Mouse (Mus musculus) heart, embryonic 11.5 days (tissue): ENCODE results near the gene Smim8. TPM values are rescaled to one million over a fixed set of nuclear protein-coding genes. Genes with fewer than 3 reads are reported as not detected.

Experiments used
- ATAC-seq: fragments of 200-750 bp; cut with Nextera tagmentation; replicated peaks from 2 replicates; pipeline ENCODE4 v1.8.0; 2017; ENCODE audit warnings: moderate library complexity; ENCODE audit not compliant: insufficient number of reproducible peaks, low FRiP score, low TSS enrichment
- H3K27ac ChIP-seq: fragments of 300-500 bp; sonication (generic); 2 replicates; pipeline ENCODE4 v1.5.1; 2014; ENCODE audit warnings: mild to moderate bottlenecking, low read depth, low read length
- H3K27me3 ChIP-seq: fragments of 300-500 bp; sonication (generic); 2 replicates; pipeline ENCODE4 v1.6.1; 2014; ENCODE audit warnings: mild to moderate bottlenecking, low read length, mixed read lengths; ENCODE audit not compliant: control insufficient read depth, insufficient read depth
- H3K36me3 ChIP-seq: fragments of 300-500 bp; sonication (generic); 2 replicates; pipeline ENCODE4 v1.6.1; 2014; ENCODE audit warnings: mild to moderate bottlenecking, low read length, moderate library complexity, mixed read lengths; ENCODE audit not compliant: control insufficient read depth, insufficient read depth
- H3K4me1 ChIP-seq: fragments of 300-500 bp; sonication (generic); 2 replicates; pipeline ENCODE4 v1.6.1; 2014; ENCODE audit warnings: low read length; ENCODE audit not compliant: control insufficient read depth, insufficient read depth
- H3K4me2 ChIP-seq: fragments of 300-500 bp; sonication (generic); 2 replicates; pipeline ENCODE4 v1.6.1; 2014; ENCODE audit warnings: mild to moderate bottlenecking, moderate library complexity
- H3K4me3 ChIP-seq: fragments of 300-500 bp; sonication (generic); 2 replicates; pipeline ENCODE4 v1.5.1; 2014; ENCODE audit warnings: low read depth, low read length
- H3K9ac ChIP-seq: fragments of 300-500 bp; sonication (generic); 2 replicates; pipeline ENCODE4 v1.6.1; 2014; ENCODE audit warnings: mild to moderate bottlenecking, low read depth, low read length, moderate library complexity
- H3K9me3 ChIP-seq: fragments of 300-500 bp; sonication (generic); replicated peaks from 2 replicates; pipeline ENCODE4 v1.6.1; 2016; ENCODE audit warnings: low read length; ENCODE audit not compliant: control insufficient read depth
- WGBS: fragments of 180-500 bp; shearing (Covaris S2); extraction: QIAGEN DNeasy Blood & Tissue Kit; methylation state at CpG from one replicate; pipeline ENCODE4 v1.1.7; 2014; ENCODE audit not compliant: insufficient replicate concordance; 5-methylcytosine and 5-hydroxymethylcytosine counted together
- polyA plus RNA-seq: library from polyadenylated mRNA; unstranded; fragments of >200 nt; fragmentation: Nextera tagmentation; extraction: Ambion mirVana; gene quantifications from 2 replicates; pipeline ENCODE4 v1.2.1, GENCODE M21; 2014

The Smim8 gene
- 54.2 and 54.5 TPM in 2 replicates for polyA plus RNA-seq

DNA sequence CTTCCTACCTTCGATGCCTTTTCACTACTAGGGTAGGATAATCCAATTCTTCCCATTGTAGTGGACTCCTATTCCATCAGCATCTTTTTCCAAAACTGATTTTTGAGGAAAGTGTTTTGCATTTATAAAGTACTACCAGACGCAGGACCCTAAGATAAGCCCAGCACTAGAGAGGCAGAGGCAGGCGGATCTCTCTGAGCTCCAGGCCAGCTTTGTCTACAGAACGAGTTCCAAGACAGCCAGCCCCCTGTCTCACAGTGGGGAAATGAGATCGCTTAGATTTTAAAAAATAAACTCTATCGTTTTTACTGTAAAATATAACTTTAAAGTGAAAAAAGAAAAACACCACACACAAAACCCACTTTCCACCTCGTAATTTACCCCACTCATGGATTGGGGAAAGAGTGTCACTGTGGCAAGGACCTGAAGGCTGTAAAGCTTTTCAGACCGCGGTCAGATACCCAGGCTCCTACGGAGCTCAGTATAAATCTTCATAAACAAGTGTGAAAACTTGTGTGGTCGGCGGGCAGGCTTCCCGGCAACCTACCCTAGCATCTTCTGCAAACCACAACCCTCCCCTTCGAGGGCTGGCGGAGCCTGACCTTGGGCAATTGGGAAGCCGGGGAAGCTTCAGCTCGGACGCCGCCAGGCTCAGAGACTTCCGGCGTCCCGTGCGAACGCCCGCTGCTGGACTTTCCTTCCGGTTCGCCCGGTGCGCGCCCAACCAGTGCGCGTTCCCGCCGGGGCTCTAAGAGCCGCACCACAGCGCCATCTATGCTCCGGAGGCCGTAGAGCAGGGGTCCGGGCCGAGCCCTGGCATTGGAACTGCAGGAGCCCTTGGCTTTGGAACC is at the start of gene Smim8:
Gene Smim8, minus strand, starts transcription at position 747 of the 851 bp plus-strand sequence.
- Histone ChIP-seq H3K9me3 (no peaks in the 10 kb centered on the region), H3K9ac (peak within 1 kb of the TSS; percentile 80), H3K27me3 (no peaks in the 10 kb centered on the region), H3K27ac (peak within 1 kb of the TSS; percentile 85), H3K4me2 (peak within 1 kb of the TSS; percentile 64), H3K36me3 (no peaks in the 10 kb centered on the region), H3K4me3 (peak within 1 kb of the TSS; percentile 70), H3K4me1 (no peaks in the 10 kb centered on the region)
- ATAC-seq: peak; percentile 91
- WGBS: 5% methylated on average over 40 of the region's 40 CpGs

DNA sequence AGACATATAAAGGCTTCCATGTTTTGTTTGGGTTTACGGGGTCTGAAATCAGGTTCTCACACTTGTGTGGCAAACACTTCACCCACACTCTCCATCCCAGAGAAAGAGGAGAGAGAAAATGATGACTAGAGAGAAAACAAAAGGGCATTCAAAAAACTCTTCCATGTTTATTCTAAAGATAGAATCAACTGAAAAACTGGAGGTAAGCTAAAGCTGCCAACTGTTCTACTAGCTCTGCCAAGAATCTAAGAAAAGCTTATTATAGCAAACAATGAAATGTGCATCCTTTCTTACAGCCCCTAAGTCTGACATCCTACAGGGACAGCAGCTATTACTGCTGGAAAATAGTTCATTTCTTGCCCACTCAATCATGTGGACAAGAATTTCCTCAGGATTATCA is 45.7 kb upstream of the Smim8 start:
- no peak for ATAC-seq
- WGBS: 93% methylated on average over 1 of the region's 1 CpGs
- no peak overlapping the region for H3K4me3 ChIP-seq
- no peaks in the 10 kb centered on the region for H3K27me3 ChIP-seq
- H3K9me3 ChIP-seq: no peaks in the 10 kb centered on the region
- no peak overlapping the region for H3K27ac ChIP-seq
- H3K4me1 ChIP-seq: no peaks in the 10 kb centered on the region
- no peak overlapping the region for H3K4me2 ChIP-seq
- H3K36me3 ChIP-seq: peaks cover 4% of the 10 kb centered on the region
- no peak overlapping the region for H3K9ac ChIP-seq

DNA sequence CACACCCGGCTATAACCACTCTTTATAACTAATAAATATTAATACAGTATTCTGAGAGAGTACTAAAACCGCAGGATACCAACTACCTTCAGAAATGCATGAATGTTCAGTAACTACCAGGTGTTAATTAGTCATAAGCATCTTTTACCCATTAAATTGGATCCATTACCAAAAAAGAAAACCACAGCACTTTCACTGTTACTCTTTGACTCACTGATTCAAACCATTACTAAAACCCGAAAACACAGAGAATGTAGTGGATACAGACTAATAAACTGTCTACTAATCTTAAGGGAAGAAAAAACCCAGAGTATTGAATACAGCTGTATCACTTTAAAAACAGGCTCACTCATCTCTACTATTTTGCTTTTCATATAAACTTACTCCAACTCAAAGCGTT is 41.7 kb upstream of the Smim8 start:
- Histone ChIP-seq H3K4me1 (no peaks in the 10 kb centered on the region), H3K27me3 (no peaks in the 10 kb centered on the region), H3K36me3 (peaks cover 18% of the 10 kb centered on the region), H3K4me2 (no peak overlapping the region), H3K9me3 (no peaks in the 10 kb centered on the region), H3K9ac (no peak overlapping the region), H3K27ac (no peak overlapping the region), H3K4me3 (no peak overlapping the region)
- no peak for ATAC-seq
- 91% methylated on average over 4 of the region's 4 CpGs for WGBS

DNA sequence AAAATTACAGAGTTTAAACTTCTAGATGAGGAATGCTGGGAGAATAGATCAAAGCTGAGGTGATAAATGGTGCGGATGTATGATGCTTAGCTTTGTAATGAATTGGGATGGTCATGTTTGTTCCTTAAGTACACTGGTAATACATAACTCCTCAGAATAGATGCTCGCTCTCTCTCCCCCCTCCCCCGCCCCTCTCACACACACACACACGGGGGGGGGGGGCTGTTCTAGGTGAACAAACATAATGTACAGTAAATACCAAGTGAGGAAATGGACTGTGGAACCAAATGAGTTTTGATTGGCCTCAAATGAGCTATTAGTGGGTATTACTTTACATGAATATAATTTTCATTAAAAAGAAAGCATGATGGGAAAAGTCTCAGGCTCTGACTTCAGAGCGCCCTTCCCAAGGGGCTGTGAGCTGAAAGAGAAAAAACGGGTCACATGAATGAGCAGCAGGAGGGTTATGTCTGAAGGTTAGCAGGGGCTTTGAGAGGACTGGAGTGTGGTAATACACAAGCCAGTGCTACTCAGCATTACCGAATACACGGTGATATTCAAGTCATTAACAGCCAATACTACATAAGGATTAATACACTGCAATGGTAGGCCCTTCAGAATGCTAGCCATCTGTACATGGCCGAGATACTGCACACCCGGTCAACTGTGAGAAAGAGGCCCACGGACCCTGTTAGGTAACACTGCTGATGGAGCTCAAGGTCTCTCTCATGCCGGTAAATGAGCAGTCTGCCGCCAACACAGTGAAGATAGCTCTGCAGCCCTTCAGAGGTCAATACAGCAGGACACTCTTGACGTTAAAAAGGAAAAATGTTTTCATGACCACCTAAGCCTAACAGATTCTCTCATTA is 23.2 kb upstream of the Smim8 start:
- no peak for ATAC-seq
- Histone ChIP-seq H3K27ac (no peak overlapping the region), H3K9ac (no peak overlapping the region), H3K27me3 (no peaks in the 10 kb centered on the region), H3K4me2 (no peak overlapping the region), H3K4me3 (no peak overlapping the region), H3K36me3 (peaks cover 8% of the 10 kb centered on the region; the same call in 1 of the 2 replicates), H3K9me3 (no peaks in the 10 kb centered on the region), H3K4me1 (no peaks in the 10 kb centered on the region)
- WGBS: 86% methylated on average over 14 of the region's 14 CpGs

DNA sequence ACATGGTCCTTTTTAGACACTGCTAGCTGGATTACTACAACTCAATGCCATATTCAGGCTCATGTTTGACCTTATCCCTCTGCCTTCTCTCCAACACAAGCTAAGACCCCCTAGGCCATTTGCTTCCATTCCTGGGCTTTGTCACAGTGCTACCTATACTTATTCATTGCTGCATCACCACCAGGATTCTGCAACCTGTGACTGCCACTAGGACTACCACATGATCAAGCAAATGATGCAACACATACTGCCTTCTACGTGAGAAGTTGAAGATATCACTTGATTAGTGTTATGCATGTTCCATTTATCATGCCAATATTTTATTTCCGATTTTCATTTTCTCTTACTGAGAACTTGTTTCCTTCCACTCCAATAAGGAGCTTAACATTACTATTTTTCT is 19.8 kb upstream of the Smim8 start:
- Histone ChIP-seq H3K9ac (no peak overlapping the region), H3K4me1 (no peaks in the 10 kb centered on the region)
- WGBS: 91% methylated on average over 2 of the region's 2 CpGs

DNA sequence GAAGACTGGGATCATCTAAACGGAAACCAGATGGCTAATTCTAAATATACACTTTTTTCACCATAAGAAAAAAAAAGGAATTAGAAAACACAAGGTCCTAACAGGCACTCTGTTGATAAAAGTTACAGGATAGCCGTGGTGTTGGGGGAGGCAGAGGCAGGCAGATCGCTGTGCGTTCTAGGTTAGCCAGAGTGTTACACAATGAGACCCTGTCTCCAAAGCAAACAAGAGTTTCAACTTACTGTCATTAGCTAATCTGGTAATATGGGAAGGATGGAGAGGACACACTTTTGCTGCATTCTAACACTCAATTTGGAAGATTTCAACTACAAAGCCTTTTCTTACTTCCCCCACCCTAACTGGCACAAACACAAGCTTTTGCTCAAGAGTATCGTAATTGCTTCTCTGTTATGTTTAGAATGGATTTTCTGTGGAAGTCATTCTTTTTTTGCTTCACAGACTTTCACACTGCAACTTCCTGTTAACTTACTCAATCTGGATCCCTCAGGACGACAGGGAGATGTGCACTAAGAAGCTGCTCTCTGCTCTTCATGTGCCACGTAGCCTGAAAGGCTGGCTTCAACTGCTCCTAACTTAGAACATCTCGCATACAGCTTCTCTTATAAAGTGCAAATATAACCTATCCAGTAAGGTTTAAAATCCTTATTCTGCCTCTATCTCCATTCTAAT is 19.2 kb upstream of the Smim8 start:
- no peak for ATAC-seq
- H3K4me2 ChIP-seq: no peak overlapping the region
- H3K9ac ChIP-seq: no peak overlapping the region
- no peak overlapping the region for H3K27ac ChIP-seq
- H3K36me3 ChIP-seq: no peaks in the 10 kb centered on the region
- H3K27me3 ChIP-seq: no peaks in the 10 kb centered on the region
- no peaks in the 10 kb centered on the region for H3K4me1 ChIP-seq
- no peaks in the 10 kb centered on the region for H3K9me3 ChIP-seq
- 79% methylated on average over 8 of the region's 8 CpGs for WGBS
- no peak overlapping the region for H3K4me3 ChIP-seq

More for the DNA sequence above, 19.8 kb upstream of the Smim8 start:
- Histone ChIP-seq H3K4me3 (no peak overlapping the region), H3K27me3 (no peaks in the 10 kb centered on the region), H3K9me3 (no peaks in the 10 kb centered on the region), H3K27ac (no peak overlapping the region), H3K4me2 (no peak overlapping the region), H3K36me3 (no peaks in the 10 kb centered on the region)
- ATAC-seq: no peak

DNA sequence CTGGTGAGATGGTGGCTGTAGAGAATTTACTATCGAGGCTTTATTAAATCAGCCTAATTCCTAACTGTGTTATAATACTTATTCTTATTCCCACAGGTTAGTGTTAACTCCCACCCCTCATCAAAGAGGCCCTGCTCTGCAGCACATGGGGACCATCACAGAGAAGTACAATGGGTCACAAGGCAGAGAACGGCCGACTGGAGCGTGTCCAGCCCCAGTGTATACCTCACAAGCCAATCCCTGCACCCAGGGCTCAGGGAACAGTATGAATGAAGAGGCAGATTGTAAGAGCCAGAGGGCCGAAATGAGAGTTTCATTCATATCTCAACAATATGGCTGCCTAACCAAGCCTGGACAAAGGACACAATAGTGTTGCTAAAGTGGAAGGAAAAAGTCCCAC is 18.1 kb upstream of the Smim8 start:
- H3K36me3 ChIP-seq: no peaks in the 10 kb centered on the region
- no peaks in the 10 kb centered on the region for H3K27me3 ChIP-seq
- no peak for ATAC-seq
- H3K9me3 ChIP-seq: no peaks in the 10 kb centered on the region
- H3K4me2 ChIP-seq: no peak overlapping the region
- WGBS: 89% methylated on average over 5 of the region's 5 CpGs
- no peak overlapping the region for H3K4me3 ChIP-seq
- H3K27ac ChIP-seq: no peak overlapping the region
- no peak overlapping the region for H3K9ac ChIP-seq
- no peaks in the 10 kb centered on the region for H3K4me1 ChIP-seq

DNA sequence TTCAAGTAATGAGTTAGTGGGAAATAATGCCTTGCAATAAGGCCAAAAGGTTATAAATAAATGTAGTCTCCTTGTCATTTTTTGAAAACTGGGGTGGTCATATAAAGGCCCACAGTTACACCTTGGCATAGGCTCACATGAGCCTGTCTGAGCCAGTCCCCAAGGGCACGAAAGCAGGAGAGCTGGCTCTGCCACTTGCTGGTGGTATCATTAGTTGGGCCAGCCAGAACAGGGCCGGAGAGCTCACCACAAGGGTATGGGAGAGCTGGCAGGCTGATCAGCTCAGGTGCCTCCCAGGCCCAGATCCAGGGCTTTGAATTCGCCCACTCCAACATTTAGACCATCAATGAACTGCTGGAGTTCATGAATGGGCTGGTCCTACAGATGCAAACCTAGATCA is 8.3 kb upstream of the Smim8 start:
- no peaks in the 10 kb centered on the region for H3K36me3 ChIP-seq
- ATAC-seq: no peak
- H3K4me3 ChIP-seq: no peak overlapping the region
- no peak overlapping the region for H3K9ac ChIP-seq
- H3K4me1 ChIP-seq: no peaks in the 10 kb centered on the region
- no peak overlapping the region for H3K27ac ChIP-seq
- H3K4me2 ChIP-seq: no peak overlapping the region
- WGBS: 77% methylated on average over 3 of the region's 3 CpGs
- no peaks in the 10 kb centered on the region for H3K9me3 ChIP-seq
- H3K27me3 ChIP-seq: no peaks in the 10 kb centered on the region
